Mouse (Mus musculus) testis, adult 2 months (tissue): ENCODE data around the gene Zfp366.

Source experiments
- CTCF ChIP-seq: fragments of 200-500 bp; IDR thresholded peaks from 2 replicates; pipeline ENCODE4 v1.5.1; 2012; ENCODE audit warnings: low read depth, mild to moderate bottlenecking, inconsistent platforms, low read length, moderate library complexity; ENCODE audit not compliant: control insufficient read depth, insufficient read depth, insufficient replicate concordance
- POLR2A ChIP-seq: fragments of 200-500 bp; IDR thresholded peaks from 2 replicates; pipeline ENCODE4 v1.6.1; 2012; ENCODE audit warnings: low read depth, mild to moderate bottlenecking, inconsistent platforms, low read length, moderate library complexity; ENCODE audit not compliant: control insufficient read depth

- TF ChIP-seq CTCF (no peak), POLR2A (no peak)
These were observed 79.9 kb downstream of the Zfp366 start for GRCm38 (mm10) chr13:99264483-99264882.
